Mouse (Mus musculus): ENCODE measurements around the gene Csf2.

DNA sequence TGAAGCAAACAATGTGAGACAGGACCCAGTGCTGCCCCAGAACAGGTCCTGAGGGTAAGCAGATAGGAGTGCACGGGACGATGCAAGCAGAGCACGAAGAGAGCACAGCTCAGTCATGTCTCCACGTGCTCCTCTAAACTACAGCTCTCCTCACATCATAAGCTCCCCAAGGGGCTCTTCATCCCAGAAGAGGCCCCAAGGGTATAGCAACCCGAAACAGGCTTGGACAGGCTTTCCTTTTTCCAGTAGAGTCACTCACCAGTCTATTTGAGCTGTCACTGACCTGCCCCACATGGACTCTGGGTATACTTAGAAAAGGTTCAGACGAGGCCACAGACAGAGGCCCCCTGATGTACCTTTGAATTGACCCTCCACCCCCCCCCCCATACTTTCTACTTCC lies 5.0 kb downstream of the Csf2 start:
- no peak for TF ChIP-seq POLR2A (IDR thresholded peaks at IDR 0.05; ENCODE audit: insufficient read depth, low read length)
- no peak for TF ChIP-seq EP300 (IDR thresholded peaks at IDR 0.05; ENCODE audit: insufficient read depth, low read depth, low read length)
- TF ChIP-seq CTCF (IDR thresholded peaks at IDR 0.05; ENCODE audit: low read depth, low read length), result no peak
